Mouse (Mus musculus) stomach, embryonic 15.5 days (tissue): ENCODE results near the gene Nt5m. TPM values are rescaled to one million over a fixed set of nuclear protein-coding genes. Genes with fewer than 3 reads are reported as not detected.

Experiments used
- ATAC-seq: fragments of 200-750 bp; cut with Nextera tagmentation; 2 replicates; pipeline ENCODE4 v1.8.0; 2017; ENCODE audit warnings: low read depth, moderate number of reproducible peaks, moderate TSS enrichment; ENCODE audit not compliant: insufficient read depth, low FRiP score
- H3K27ac ChIP-seq: fragments of 300-500 bp; sonication (generic); 2 replicates; pipeline ENCODE4 v1.5.1; 2015; ENCODE audit warnings: mild to moderate bottlenecking, inconsistent platforms
- H3K27me3 ChIP-seq: fragments of 300-500 bp; sonication (generic); replicated peaks from 2 replicates; pipeline ENCODE4 v1.6.1; 2015; ENCODE audit warnings: inconsistent platforms
- H3K36me3 ChIP-seq: fragments of 300-500 bp; sonication (generic); 2 replicates; pipeline ENCODE4 v1.6.1; 2015; ENCODE audit warnings: inconsistent platforms
- H3K4me1 ChIP-seq: fragments of 300-500 bp; sonication (generic); 2 replicates; pipeline ENCODE4 v1.6.1; 2015; ENCODE audit warnings: inconsistent platforms
- H3K4me2 ChIP-seq: fragments of 300-500 bp; sonication (generic); 2 replicates; pipeline ENCODE4 v1.6.1; 2015; ENCODE audit warnings: mild to moderate bottlenecking, inconsistent platforms
- H3K4me3 ChIP-seq: fragments of 300-500 bp; sonication (generic); replicated peaks from 2 replicates; pipeline ENCODE4 v1.5.1; 2015; ENCODE audit warnings: inconsistent platforms
- H3K9ac ChIP-seq: fragments of 300-500 bp; sonication (generic); 2 replicates; pipeline ENCODE4 v1.6.1; 2015; ENCODE audit warnings: inconsistent platforms
- H3K9me3 ChIP-seq: fragments of 300-500 bp; sonication (generic); 2 replicates; pipeline ENCODE4 v1.6.1; 2016; ENCODE audit warnings: inconsistent platforms
- WGBS: fragments of 180-500 bp; shearing (Covaris S2); methylation state at CpG from one replicate; pipeline ENCODE4 v1.1.7; 2015; 5-methylcytosine and 5-hydroxymethylcytosine counted together
- polyA plus RNA-seq: library from polyadenylated mRNA; unstranded; fragments of >200 nt; fragmentation: Nextera tagmentation; extraction: Ambion mirVana; gene quantifications from 2 replicates; pipeline ENCODE4 v1.2.1, GENCODE M21; 2015

Gene Nt5m
- polyA plus RNA-seq, 1 experiment from 2014 or later, result 31.7 TPM

DNA sequence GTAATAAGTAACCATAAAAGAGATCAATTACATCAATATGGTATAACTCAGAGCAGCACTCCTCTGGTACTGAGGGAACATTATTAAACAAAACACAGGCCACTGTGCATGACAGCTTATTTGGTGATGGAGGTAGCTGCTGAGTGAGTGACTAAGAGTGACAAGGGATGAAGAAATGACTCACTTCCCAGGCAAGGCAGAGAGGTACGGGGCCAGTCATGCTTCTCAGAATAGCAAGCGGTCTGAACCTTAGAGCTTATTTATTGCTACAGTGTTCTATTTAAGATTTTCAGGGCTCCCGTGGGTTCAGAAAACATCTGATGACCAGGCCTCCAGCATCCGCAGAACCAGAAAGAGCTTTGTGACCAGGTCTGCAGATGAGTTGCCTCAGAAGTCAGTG is 74.5 kb downstream of the Nt5m start:
- no peak overlapping the region for H3K27ac ChIP-seq
- H3K9me3 ChIP-seq, result no peaks in the 10 kb centered on the region
- no peak overlapping the region for H3K4me2 ChIP-seq
- H3K36me3 ChIP-seq, result no peaks in the 10 kb centered on the region
- ATAC-seq, result no peak
- H3K4me3 ChIP-seq, result no peak overlapping the region
- no peak overlapping the region for H3K9ac ChIP-seq
- 76% methylated on average over 4 of the region's 4 CpGs for WGBS
- H3K27me3 ChIP-seq, result no peaks in the 10 kb centered on the region
- no peaks in the 10 kb centered on the region for H3K4me1 ChIP-seq

DNA sequence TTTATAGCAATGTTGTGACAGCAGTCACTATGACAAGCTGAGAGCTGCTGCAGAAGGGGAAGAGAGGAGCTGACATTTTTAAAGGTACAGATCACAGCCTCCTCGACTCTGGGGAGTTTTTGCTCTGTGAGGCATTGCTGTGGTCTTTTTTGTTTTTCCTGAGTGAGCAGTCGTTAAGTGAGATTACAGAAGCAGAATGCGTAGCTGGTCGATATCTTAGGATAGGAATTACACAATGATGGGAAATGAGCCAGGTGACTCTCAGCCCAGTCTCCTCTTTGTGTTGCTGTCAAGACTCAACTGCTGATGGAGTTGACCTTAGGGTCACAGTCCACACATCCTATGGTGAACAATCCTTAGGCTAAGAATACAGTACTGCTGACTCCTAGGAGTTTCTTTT is 78.8 kb downstream of the Nt5m start:
- H3K4me1 ChIP-seq, result no peaks in the 10 kb centered on the region
- 34% methylated on average over 4 of the region's 4 CpGs for WGBS
- ATAC-seq, result no peak

DNA sequence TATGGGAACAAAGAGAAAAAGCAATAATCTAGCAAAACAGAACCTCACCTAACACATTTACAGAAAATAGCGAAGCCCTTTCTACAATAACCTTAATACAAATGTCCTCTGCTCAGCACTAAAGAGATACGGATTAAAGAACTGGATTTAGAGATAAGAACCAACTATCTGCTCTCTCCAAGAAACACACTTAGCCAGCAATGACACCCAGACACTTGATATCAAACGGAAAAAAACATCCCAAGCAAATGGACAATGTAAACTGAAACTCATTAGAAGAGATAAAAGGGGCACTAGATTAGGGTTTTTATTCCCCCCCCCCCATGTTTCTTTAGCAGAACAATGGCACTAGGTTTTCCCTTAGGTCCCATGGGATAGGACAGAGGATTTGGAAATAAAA is 80.2 kb downstream of the Nt5m start:
- H3K36me3 ChIP-seq, result no peaks in the 10 kb centered on the region
- no peaks in the 10 kb centered on the region for H3K4me1 ChIP-seq
- 57% methylated on average over 3 of the region's 3 CpGs for WGBS
- no peaks in the 10 kb centered on the region for H3K9me3 ChIP-seq
- no peak overlapping the region for H3K4me2 ChIP-seq
- no peaks in the 10 kb centered on the region for H3K27me3 ChIP-seq
- H3K4me3 ChIP-seq, result no peak overlapping the region
- ATAC-seq, result no peak
- H3K27ac ChIP-seq, result no peak overlapping the region
- no peak overlapping the region for H3K9ac ChIP-seq

More for the DNA sequence above, 78.8 kb downstream of the Nt5m start:
- H3K36me3 ChIP-seq, result no peaks in the 10 kb centered on the region
- H3K27me3 ChIP-seq, result no peaks in the 10 kb centered on the region
- H3K27ac ChIP-seq, result no peak overlapping the region
- H3K9ac ChIP-seq, result no peak overlapping the region
- no peaks in the 10 kb centered on the region for H3K9me3 ChIP-seq
- no peak overlapping the region for H3K4me3 ChIP-seq
- H3K4me2 ChIP-seq, result no peak overlapping the region

DNA sequence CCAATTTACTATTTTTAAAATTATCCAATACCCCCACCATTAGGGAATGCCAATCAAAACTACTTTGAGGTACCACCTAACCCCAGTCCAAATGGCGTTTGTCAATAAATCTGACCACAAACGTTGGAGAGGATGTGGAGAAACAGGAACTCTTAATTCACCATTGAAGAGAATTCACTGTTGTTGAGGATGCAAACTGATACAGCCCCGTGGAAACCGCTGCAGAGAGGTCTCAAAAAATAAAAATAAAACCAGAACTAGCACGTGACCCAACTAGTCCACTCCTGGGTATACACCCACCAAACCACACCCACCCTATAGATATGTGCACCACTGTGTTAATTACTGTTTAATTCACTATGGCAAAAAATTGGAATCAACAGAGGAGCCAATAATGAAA is 81.1 kb downstream of the Nt5m start:
- Histone ChIP-seq H3K27ac (no peak overlapping the region), H3K4me2 (no peak overlapping the region), H3K4me1 (no peaks in the 10 kb centered on the region), H3K4me3 (no peak overlapping the region), H3K36me3 (no peaks in the 10 kb centered on the region), H3K9me3 (no peaks in the 10 kb centered on the region), H3K27me3 (no peaks in the 10 kb centered on the region), H3K9ac (no peak overlapping the region)
- ATAC-seq, result no peak
- WGBS, result 62% methylated on average over 5 of the region's 5 CpGs

DNA sequence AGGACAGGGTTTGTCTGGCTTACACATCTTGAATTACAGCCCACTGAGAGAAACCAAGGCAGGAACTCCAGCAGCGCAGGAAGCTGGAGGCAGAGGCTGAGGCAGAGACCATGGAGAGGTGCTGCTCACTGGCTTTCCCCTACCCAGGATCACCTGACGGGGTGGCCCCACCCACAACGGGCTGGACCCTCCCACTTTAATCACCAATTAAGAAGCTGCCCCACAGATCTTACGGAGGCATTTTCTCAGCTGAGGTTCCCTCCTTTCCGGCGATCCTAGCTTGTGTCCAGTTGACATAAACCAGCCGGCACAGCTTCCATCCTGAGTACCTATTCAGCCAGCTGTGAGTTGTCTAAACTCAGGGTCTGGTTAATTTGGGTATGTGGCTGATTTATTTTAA is 82.0 kb downstream of the Nt5m start:
- peak; percentile 71; the same call in 1 of the 2 replicates for ATAC-seq
- H3K9me3 ChIP-seq, result no peaks in the 10 kb centered on the region
- 6% methylated on average over 7 of the region's 7 CpGs for WGBS
- no peaks in the 10 kb centered on the region for H3K27me3 ChIP-seq
- H3K4me1 ChIP-seq, result no peaks in the 10 kb centered on the region
- peak overlapping the region; percentile 45 for H3K4me2 ChIP-seq
- no peak overlapping the region for H3K4me3 ChIP-seq
- H3K27ac ChIP-seq, result no peak overlapping the region; the same call in 1 of the 2 replicates
- H3K9ac ChIP-seq, result no peak overlapping the region
- H3K36me3 ChIP-seq, result no peaks in the 10 kb centered on the region

DNA sequence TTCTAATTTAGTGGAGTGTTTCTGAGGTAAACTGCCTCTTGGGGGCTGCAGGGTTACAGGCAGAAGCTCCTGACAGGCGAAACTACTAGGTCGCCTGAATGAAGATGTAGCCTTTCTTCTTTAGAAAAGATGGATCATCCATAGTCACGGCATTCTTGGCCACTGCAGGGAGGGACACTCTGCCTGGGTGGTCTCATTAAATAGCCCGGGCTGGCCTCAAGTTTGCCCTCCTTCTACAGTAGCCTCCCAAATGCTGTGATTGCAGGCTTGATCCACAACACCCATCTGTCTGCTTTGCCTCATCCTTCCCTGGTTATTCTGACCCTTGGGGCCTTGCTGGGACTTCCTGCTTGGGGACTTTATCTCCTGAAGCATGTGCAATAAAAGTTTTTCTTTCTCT is 90.8 kb downstream of the Nt5m start:
- no peaks in the 10 kb centered on the region for H3K27me3 ChIP-seq
- H3K4me3 ChIP-seq, result no peak overlapping the region
- 46% methylated on average over 4 of the region's 4 CpGs for WGBS
- no peaks in the 10 kb centered on the region for H3K36me3 ChIP-seq
- no peak overlapping the region for H3K9ac ChIP-seq
- no peaks in the 10 kb centered on the region for H3K9me3 ChIP-seq
- peaks cover 4% of the 10 kb centered on the region; the same call in 1 of the 2 replicates for H3K4me1 ChIP-seq
- H3K27ac ChIP-seq, result no peak overlapping the region
- ATAC-seq, result no peak
- H3K4me2 ChIP-seq, result no peak overlapping the region

Other genes starting within 250 kb of the Nt5m start
- not detected in 2 replicates for gene Olfr223, start 246.2 kb upstream of the Nt5m start, polyA plus RNA-seq
- 75.3 and 78.2 TPM in 2 replicates for gene Mprip, start 178.1 kb upstream of the Nt5m start, polyA plus RNA-seq
- gene Pld6, start 51.8 kb upstream of the Nt5m start, polyA plus RNA-seq, result 3.8 and 5.1 TPM in 2 replicates
- gene Flcn, start 29.4 kb upstream of the Nt5m start, polyA plus RNA-seq, result 27.8 and 30.6 TPM in 2 replicates
- 175 and 192 TPM in 2 replicates for gene Cops3, start 391 bp downstream of the Nt5m start, polyA plus RNA-seq
- gene Med9, start 108.8 kb downstream of the Nt5m start, polyA plus RNA-seq, result 36.6 and 38.4 TPM in 2 replicates
- gene Rasd1, start 125.5 kb downstream of the Nt5m start, polyA plus RNA-seq, result 2.8 and 3.2 TPM in 2 replicates
- 8.8 and 9.2 TPM in 2 replicates for gene Pemt, start 207.0 kb downstream of the Nt5m start, polyA plus RNA-seq